Mouse (Mus musculus) heart, embryonic 14.5 days (tissue): ENCODE results near the gene Peli2. TPM values are rescaled to one million over a fixed set of nuclear protein-coding genes. Genes with fewer than 3 reads are reported as not detected.

Experiments
- ATAC-seq: fragments of 200-750 bp; cut with Nextera tagmentation; 2 replicates; pipeline ENCODE4 v1.8.0; 2017; ENCODE audit warnings: low read depth, moderate TSS enrichment; ENCODE audit not compliant: insufficient number of reproducible peaks, insufficient read depth, low FRiP score
- H3K27ac ChIP-seq, 2 experiments: fragments of 200-500 bp in 1 of 2; fragments of 300-500 bp in 1 of 2; sonication (generic) in 1 of 2; replicated peaks in 1 of 2; 2 replicates each; pipeline ENCODE4 v1.5.1; 2012 to 2014; ENCODE audit warnings: low read depth in 2 of 2, low read length in 2 of 2, control low read depth in 1 of 2, mild to moderate bottlenecking in 1 of 2, mixed read lengths in 1 of 2; ENCODE audit not compliant: control insufficient read depth in 1 of 2, insufficient read depth in 1 of 2
- H3K27me3 ChIP-seq: fragments of 300-500 bp; sonication (generic); 2 replicates; pipeline ENCODE4 v1.6.1; 2014; ENCODE audit warnings: mild to moderate bottlenecking, low read length, control low read depth; ENCODE audit not compliant: control insufficient read depth, insufficient read depth
- H3K36me3 ChIP-seq: fragments of 300-500 bp; sonication (generic); 2 replicates; pipeline ENCODE4 v1.6.1; 2014; ENCODE audit warnings: mild to moderate bottlenecking, control low read depth, low read length, mixed read lengths; ENCODE audit not compliant: control insufficient read depth, insufficient read depth
- H3K4me1 ChIP-seq, 2 experiments: fragments of 200-500 bp in 1 of 2; fragments of 300-500 bp in 1 of 2; sonication (generic) in 1 of 2; 2 replicates each; pipeline ENCODE4 v1.6.1; 2012 to 2014; ENCODE audit warnings: low read length in 2 of 2, control low read depth in 1 of 2, mixed read lengths in 1 of 2; ENCODE audit not compliant: control insufficient read depth in 2 of 2, insufficient read depth in 2 of 2
- H3K4me2 ChIP-seq: fragments of 300-500 bp; sonication (generic); 2 replicates; pipeline ENCODE4 v1.6.1; 2014; ENCODE audit warnings: mild to moderate bottlenecking, low read length
- H3K4me3 ChIP-seq, 2 experiments: fragments of 200-500 bp in 1 of 2; fragments of 300-500 bp in 1 of 2; sonication (generic) in 1 of 2; 2 replicates each; pipeline ENCODE4 v1.5.1; 2012 to 2014; ENCODE audit warnings: low read length in 2 of 2, mild to moderate bottlenecking in 2 of 2, control low read depth in 1 of 2, low read depth in 1 of 2, moderate library complexity in 1 of 2; ENCODE audit not compliant: control insufficient read depth in 1 of 2, insufficient read depth in 1 of 2
- H3K9ac ChIP-seq: fragments of 300-500 bp; sonication (generic); 2 replicates; pipeline ENCODE4 v1.6.1; 2014; ENCODE audit warnings: mild to moderate bottlenecking, low read length
- H3K9me3 ChIP-seq: fragments of 300-500 bp; sonication (generic); 2 replicates; pipeline ENCODE4 v1.6.1; 2016; ENCODE audit warnings: low read length, control low read depth; ENCODE audit not compliant: control insufficient read depth
- WGBS: fragments of 180-500 bp; shearing (Covaris S2); extraction: QIAGEN DNeasy Blood & Tissue Kit; methylation state at CpG from one replicate; pipeline ENCODE4 v1.1.7; 2014; 5-methylcytosine and 5-hydroxymethylcytosine counted together
- polyA plus RNA-seq: library from polyadenylated mRNA; unstranded; fragments of >200 nt; fragmentation: Nextera tagmentation; extraction: Ambion mirVana; gene quantifications from 2 replicates; pipeline ENCODE4 v1.2.1, GENCODE M21; 2014

Peli2 gene
- polyA plus RNA-seq, 1 experiment from 2014 or later = 5.0 TPM

DNA sequence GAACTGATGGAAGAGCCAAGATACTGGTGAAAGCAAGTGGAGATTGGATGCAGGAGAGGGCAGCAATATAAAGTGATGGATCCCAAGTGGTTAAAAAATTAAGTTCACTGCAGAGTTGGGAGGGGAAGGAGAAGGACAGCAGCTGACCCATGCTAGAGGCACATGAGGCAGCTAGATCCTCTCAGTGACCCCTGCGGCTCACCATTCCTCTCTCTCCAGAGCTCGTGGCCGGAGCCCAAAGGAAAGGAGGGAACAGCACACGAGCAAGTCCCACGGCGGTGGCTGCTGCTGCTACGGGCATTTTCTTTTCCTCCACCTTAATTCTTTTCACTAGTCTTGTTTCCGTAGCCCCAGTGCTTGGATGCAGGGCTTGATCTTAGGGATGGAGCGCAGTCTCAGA, 89.5 kb downstream of the Peli2 start:
- no peak for ATAC-seq
- H3K4me1 ChIP-seq = peaks cover 3 to 11% of the 10 kb centered on the region in 2 experiments
- no peak overlapping the region for H3K9ac ChIP-seq
- no peak overlapping the region for H3K27ac ChIP-seq
- 77% methylated on average over 9 of the region's 9 CpGs for WGBS
- no peaks in the 10 kb centered on the region for H3K9me3 ChIP-seq
- H3K27me3 ChIP-seq = peaks cover 3% of the 10 kb centered on the region; the same call in 1 of the 2 replicates
- H3K4me3 ChIP-seq = no peak overlapping the region
- H3K36me3 ChIP-seq = no peaks in the 10 kb centered on the region
- no peak overlapping the region for H3K4me2 ChIP-seq

DNA sequence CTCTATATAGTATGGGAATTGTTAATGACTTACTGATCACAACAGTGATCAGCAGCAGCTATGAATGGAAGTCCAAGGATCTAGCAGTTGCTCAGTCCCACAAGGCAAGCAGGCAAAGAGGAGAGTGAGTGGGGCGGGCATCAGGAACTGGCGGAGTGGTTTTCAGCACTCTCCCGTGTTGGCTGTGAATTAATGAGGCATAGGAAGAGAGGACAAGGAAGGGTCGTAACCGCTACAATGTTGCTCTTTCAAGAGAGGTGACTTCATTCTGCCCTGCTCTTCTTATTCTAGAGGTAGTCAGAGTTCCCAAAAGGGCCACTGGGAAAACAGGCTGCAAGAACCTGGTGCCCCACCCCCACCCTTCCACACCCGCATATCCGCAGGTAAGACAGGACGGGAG, 90.9 kb downstream of the Peli2 start:
- H3K9me3 ChIP-seq = no peaks in the 10 kb centered on the region
- H3K4me3 ChIP-seq = no peak overlapping the region
- no peak for ATAC-seq
- H3K4me2 ChIP-seq = no peak overlapping the region
- 73% methylated on average over 8 of the region's 8 CpGs for whole genome bisulfite sequencing
- H3K4me1 ChIP-seq = peaks cover 2 to 7% of the 10 kb centered on the region in 2 experiments
- H3K27ac ChIP-seq = no peak overlapping the region
- H3K36me3 ChIP-seq = no peaks in the 10 kb centered on the region
- no peaks in the 10 kb centered on the region for H3K27me3 ChIP-seq
- H3K9ac ChIP-seq = no peak overlapping the region

- Histone ChIP-seq H3K4me1 (no peaks in the 10 kb centered on the region), H3K27ac (no peak overlapping the region), H3K9me3 (no peaks in the 10 kb centered on the region), H3K27me3 (no peaks in the 10 kb centered on the region), H3K4me3 (no peak overlapping the region), H3K36me3 (no peaks in the 10 kb centered on the region), H3K9ac (no peak overlapping the region), H3K4me2 (no peak overlapping the region)
- ATAC-seq = no peak
- WGBS = 91% methylated on average over 11 of the region's 11 CpGs
Observed at GRCm38 (mm10) chr14:48212839-48213238, 92.2 kb downstream of the Peli2 start.

DNA sequence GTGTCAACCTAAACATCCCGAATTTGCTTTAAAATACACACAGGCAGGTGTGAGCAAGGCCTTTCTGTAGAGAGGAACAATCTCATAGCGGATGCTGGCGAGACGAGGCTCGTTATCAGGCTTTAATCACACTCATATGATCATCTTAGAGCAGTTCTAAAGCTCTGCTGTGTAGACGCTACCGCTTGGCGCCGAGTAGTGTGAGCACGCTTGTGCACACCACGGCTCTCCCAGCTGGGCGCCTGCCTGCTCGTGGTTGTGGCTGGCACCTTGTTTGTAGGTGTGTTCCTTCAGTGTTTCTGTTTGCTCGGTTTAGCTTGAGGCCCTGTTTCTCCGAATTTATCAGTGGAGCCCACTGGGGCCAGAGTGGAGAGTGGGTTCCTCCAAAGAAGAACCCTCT, 93.0 kb downstream of the Peli2 start:
- Histone ChIP-seq H3K4me1 (no peaks in the 10 kb centered on the region), H3K9me3 (no peaks in the 10 kb centered on the region), H3K4me2 (no peak overlapping the region), H3K4me3 (no peak overlapping the region), H3K36me3 (no peaks in the 10 kb centered on the region), H3K27me3 (no peaks in the 10 kb centered on the region), H3K27ac (no peak overlapping the region), H3K9ac (no peak overlapping the region)
- ATAC-seq = no peak
- WGBS = 85% methylated on average over 15 of the region's 15 CpGs

GRCm38 (mm10) chr14:48222051-48222450, 101.4 kb downstream of the Peli2 start:
- no peak overlapping the region for H3K4me3 ChIP-seq
- H3K36me3 ChIP-seq = no peaks in the 10 kb centered on the region
- H3K27ac ChIP-seq = no peak overlapping the region
- H3K27me3 ChIP-seq = no peaks in the 10 kb centered on the region
- H3K9ac ChIP-seq = no peak overlapping the region
- no peak for ATAC-seq
- no peak overlapping the region for H3K4me2 ChIP-seq
- H3K9me3 ChIP-seq = no peaks in the 10 kb centered on the region
- 84% methylated on average over 9 of the region's 9 CpGs for WGBS
- H3K4me1 ChIP-seq = peaks cover 4% of the 10 kb centered on the region in 2 experiments; a peak in 3 of 4 replicates

GRCm38 (mm10) chr14:48222684-48223083, 102.1 kb downstream of the Peli2 start:
- ATAC-seq = no peak
- Histone ChIP-seq H3K4me2 (no peak overlapping the region), H3K9ac (no peak overlapping the region), H3K9me3 (no peaks in the 10 kb centered on the region), H3K27ac (no peak overlapping the region), H3K4me1 (peaks cover 4% of the 10 kb centered on the region in 2 experiments; a peak in 3 of 4 replicates), H3K27me3 (no peaks in the 10 kb centered on the region), H3K36me3 (no peaks in the 10 kb centered on the region), H3K4me3 (no peak overlapping the region)
- 82% methylated on average over 9 of the region's 9 CpGs for WGBS

GRCm38 (mm10) chr14:48224203-48224602, 103.6 kb downstream of the Peli2 start:
- 88% methylated on average over 1 of the region's 1 CpGs for WGBS
- H3K27me3 ChIP-seq = no peaks in the 10 kb centered on the region

GRCm38 (mm10) chr14:48224861-48225300, 104.3 kb downstream of the Peli2 start:
- Histone ChIP-seq H3K36me3 (no peaks in the 10 kb centered on the region), H3K27ac (no peak overlapping the region), H3K4me3 (no peak overlapping the region), H3K9ac (no peak overlapping the region), H3K9me3 (no peaks in the 10 kb centered on the region), H3K4me1 (peaks cover 4% of the 10 kb centered on the region in 2 experiments; a peak in 3 of 4 replicates), H3K27me3 (no peaks in the 10 kb centered on the region), H3K4me2 (no peak overlapping the region)
- ATAC-seq = no peak
- 31% methylated on average over 5 of the region's 5 CpGs for WGBS

More at GRCm38 (mm10) chr14:48224203-48224602, 103.6 kb downstream of the Peli2 start:
- H3K36me3 ChIP-seq = no peaks in the 10 kb centered on the region
- no peak for ATAC-seq
- no peaks in the 10 kb centered on the region for H3K9me3 ChIP-seq
- H3K4me2 ChIP-seq = no peak overlapping the region
- H3K27ac ChIP-seq = no peak overlapping the region
- H3K9ac ChIP-seq = no peak overlapping the region
- peaks cover 4% of the 10 kb centered on the region in 2 experiments; a peak in 3 of 4 replicates for H3K4me1 ChIP-seq
- no peak overlapping the region for H3K4me3 ChIP-seq
